Mouse (Mus musculus) liver, embryonic 14.5 days (tissue): Measurements from ENCODE around the gene Cd48.

Source experiments
- CTCF ChIP-seq: IDR thresholded peaks from 2 replicates; pipeline ENCODE4 v1.5.1; 2016; ENCODE audit warnings: antibody characterized with exemption, low read depth, control low read depth
- EP300 ChIP-seq: IDR thresholded peaks from 2 replicates; pipeline ENCODE4 v1.6.1; 2016; ENCODE audit warnings: antibody characterized with exemption, low read depth

GRCm38 (mm10) chr1:171716232-171716631, 34.4 kb downstream of the Cd48 start:
- TF ChIP-seq CTCF (no peak), EP300 (no peak)
